Mouse (Mus musculus) olfactory bulb, adult 2 months (tissue): ENCODE measurements around the gene Scamp3.

Experiments used
- CTCF ChIP-seq: fragments of 200-500 bp; IDR thresholded peaks from 2 replicates; pipeline ENCODE4 v1.5.1; 2012; ENCODE audit warnings: low read depth, mild to moderate bottlenecking, low read length, moderate library complexity; ENCODE audit not compliant: insufficient read depth
- POLR2A ChIP-seq: fragments of 200-500 bp; IDR thresholded peaks from 2 replicates; pipeline ENCODE4 v1.6.1; 2012; ENCODE audit warnings: mild to moderate bottlenecking, low read depth, low read length, moderate library complexity; ENCODE audit not compliant: insufficient read depth

DNA sequence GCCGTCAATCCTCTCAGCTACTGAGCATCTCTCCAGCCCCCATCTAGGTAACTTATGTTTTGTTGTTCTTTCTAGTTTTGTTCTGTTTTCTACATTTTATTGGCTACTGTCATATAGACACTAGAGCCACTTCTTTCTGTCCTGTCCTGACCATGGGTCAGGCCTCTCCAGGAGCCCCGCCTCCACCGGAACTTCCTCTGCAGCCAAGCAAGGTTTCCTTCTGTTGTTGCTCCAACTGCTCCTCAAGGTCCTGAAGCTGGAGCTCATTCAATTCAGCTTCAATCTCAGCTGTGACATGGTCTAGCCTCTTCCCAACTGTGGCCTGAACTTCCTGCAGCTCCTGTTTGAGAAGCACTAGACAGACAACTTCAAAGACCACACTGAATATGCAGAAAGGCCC lies 47.4 kb upstream of the Scamp3 start:
- TF ChIP-seq POLR2A (no peak), CTCF (no peak)
